Mouse (Mus musculus): ENCODE measurements at regions not wholly inside any gene's neighbourhood (a gene's known extent, or its start where the extent isn't known, plus 50 kb on each side); places are given as distances from the start of the nearest gene placed in this dataset.
"Not testable (repeated sequence)": the region's sequence is repeated elsewhere in the genome, so short reads cannot be mapped to it uniquely, and the experiment has no call there.

DNA sequence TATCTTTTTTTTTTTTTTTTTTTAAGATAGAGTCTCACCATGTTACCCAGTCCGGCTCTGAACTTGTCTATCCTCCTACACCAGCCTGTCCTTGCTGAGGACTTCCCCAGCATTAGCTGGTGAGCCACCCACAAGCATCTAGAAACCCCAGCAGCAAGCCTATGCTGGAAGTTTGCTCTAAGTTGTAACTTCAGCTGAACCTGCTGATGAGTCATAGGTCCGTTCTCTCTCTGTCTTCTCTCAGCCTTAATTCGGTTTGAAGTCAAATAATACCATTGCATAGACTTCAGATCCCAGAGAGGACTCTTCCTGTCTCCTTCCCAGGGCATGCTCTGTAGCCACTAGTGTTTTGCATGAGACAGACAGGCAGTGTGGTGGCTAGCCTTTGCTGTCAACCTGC lies 68.3 kb upstream of the Myrip start:
- DNase-seq (ENCODE audit: low spot score): no peak
- Histone ChIP-seq H3K9me3 (replicated peaks; ENCODE audit: control insufficient read depth, low read length) (no peaks in the 10 kb centered on the region), H3K9ac (replicated peaks; ENCODE audit: low read length) (no peak overlapping the region), H3K4me2 (ENCODE audit: low read depth, low read length) (no peak overlapping the region), H3K36me3 (replicated peaks; ENCODE audit: control insufficient read depth, insufficient read depth, low read depth, low read length) (no peaks in the 10 kb centered on the region), H3K4me1 (ENCODE audit: control insufficient read depth, insufficient read depth, low read length) (no peaks in the 10 kb centered on the region), H3K4me3 (ENCODE audit: low read depth, low read length) (no peak overlapping the region), H3K27ac (replicated peaks; ENCODE audit: low read depth, low read length) (no peak overlapping the region), H3K27me3 (ENCODE audit: control insufficient read depth, insufficient read depth, low read length) (no peaks in the 10 kb centered on the region)
- WGBS: 88% methylated on average over 3 of the region's 3 CpGs
- ATAC-seq (replicated peaks; ENCODE audit: insufficient number of reproducible peaks, low FRiP score, low TSS enrichment, low read depth): no peak

- H3K27ac ChIP-seq (replicated peaks; ENCODE audit: low read depth, low read length); H3K27me3 ChIP-seq (ENCODE audit: control insufficient read depth, insufficient read depth, low read length); H3K36me3 ChIP-seq (replicated peaks; ENCODE audit: control insufficient read depth, insufficient read depth, low read depth, low read length); ATAC-seq (replicated peaks; ENCODE audit: insufficient number of reproducible peaks, low FRiP score, low TSS enrichment, low read depth); H3K9ac ChIP-seq (replicated peaks; ENCODE audit: low read length); H3K4me2 ChIP-seq (ENCODE audit: low read depth, low read length); H3K9me3 ChIP-seq (replicated peaks; ENCODE audit: control insufficient read depth, low read length); H3K4me1 ChIP-seq (ENCODE audit: control insufficient read depth, insufficient read depth, low read length); H3K4me3 ChIP-seq (ENCODE audit: low read depth, low read length): not testable (repeated sequence)
- WGBS: 82% methylated on average over 4 of the region's 4 CpGs
- peak; percentile 8 for DNase-seq (ENCODE audit: low spot score)
Measured at GRCm38 (mm10) chr9:120235054-120235453, 66.3 kb upstream of the Myrip start.

DNA sequence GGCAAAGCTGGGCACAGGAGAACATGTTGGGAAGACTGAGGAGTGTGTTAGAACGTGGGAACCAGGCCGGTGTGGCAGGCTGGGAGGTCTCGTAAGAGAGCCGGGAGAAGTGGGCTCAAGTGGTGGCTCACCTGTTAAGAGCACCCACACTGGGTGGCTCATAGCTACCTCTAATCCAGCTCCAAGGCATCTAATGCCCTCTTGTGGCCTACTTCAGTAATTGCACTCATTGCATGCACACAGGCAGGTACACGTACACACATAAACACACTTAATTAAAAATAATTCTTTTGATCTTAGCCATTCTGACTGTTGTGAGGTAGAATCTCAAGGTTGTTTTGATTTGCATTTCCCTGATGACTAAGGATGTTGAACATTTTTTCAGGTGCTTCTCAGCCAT lies 55.9 kb upstream of the Myrip start:
- ATAC-seq (replicated peaks; ENCODE audit: insufficient number of reproducible peaks, low FRiP score, low TSS enrichment, low read depth): no peak

GRCm38 (mm10) chr9:120248728-120249127 lies 52.6 kb upstream of the Myrip start:
- Histone ChIP-seq H3K27me3 (ENCODE audit: control insufficient read depth, insufficient read depth, low read length) (no peaks in the 10 kb centered on the region), H3K4me2 (ENCODE audit: low read depth, low read length) (no peak overlapping the region), H3K27ac (replicated peaks; ENCODE audit: low read depth, low read length) (no peak overlapping the region), H3K9me3 (replicated peaks; ENCODE audit: control insufficient read depth, low read length) (no peaks in the 10 kb centered on the region), H3K4me3 (ENCODE audit: low read depth, low read length) (no peak overlapping the region), H3K9ac (replicated peaks; ENCODE audit: low read length) (no peak overlapping the region), H3K4me1 (ENCODE audit: control insufficient read depth, insufficient read depth, low read length) (no peaks in the 10 kb centered on the region), H3K36me3 (replicated peaks; ENCODE audit: control insufficient read depth, insufficient read depth, low read depth, low read length) (no peaks in the 10 kb centered on the region)
- DNase-seq (ENCODE audit: low spot score) (no peak), ATAC-seq (replicated peaks; ENCODE audit: insufficient number of reproducible peaks, low FRiP score, low TSS enrichment, low read depth) (no peak)
- WGBS: 87% methylated on average over 3 of the region's 3 CpGs

More for the DNA sequence above, 55.9 kb upstream of the Myrip start:
- WGBS: 94% methylated on average over 5 of the region's 5 CpGs
- Histone ChIP-seq H3K4me1 (ENCODE audit: control insufficient read depth, insufficient read depth, low read length) (no peaks in the 10 kb centered on the region), H3K36me3 (replicated peaks; ENCODE audit: control insufficient read depth, insufficient read depth, low read depth, low read length) (no peaks in the 10 kb centered on the region), H3K27ac (replicated peaks; ENCODE audit: low read depth, low read length) (no peak overlapping the region), H3K27me3 (ENCODE audit: control insufficient read depth, insufficient read depth, low read length) (no peaks in the 10 kb centered on the region), H3K9ac (replicated peaks; ENCODE audit: low read length) (no peak overlapping the region), H3K4me3 (ENCODE audit: low read depth, low read length) (no peak overlapping the region), H3K4me2 (ENCODE audit: low read depth, low read length) (no peak overlapping the region), H3K9me3 (replicated peaks; ENCODE audit: control insufficient read depth, low read length) (no peaks in the 10 kb centered on the region)
- DNase-seq (ENCODE audit: low spot score): no peak

All from embryonic facial prominence, embryonic 11.5 days (tissue).